Mouse (Mus musculus) stomach, embryonic 16.5 days (tissue): Measurements from ENCODE around the gene Dtymk. TPM values are rescaled to one million over a fixed set of nuclear protein-coding genes. Genes with fewer than 3 reads are reported as not detected.

Experiments used
- ATAC-seq: fragments of 200-750 bp; cut with Nextera tagmentation; 2 replicates; pipeline ENCODE4 v1.8.0; 2017; ENCODE audit warnings: moderate number of reproducible peaks, moderate TSS enrichment; ENCODE audit not compliant: insufficient read depth, low FRiP score
- H3K27ac ChIP-seq: fragments of 300-500 bp; sonication (generic); 2 replicates; pipeline ENCODE4 v1.5.1; 2014; ENCODE audit warnings: low read length
- H3K27me3 ChIP-seq: fragments of 300-500 bp; sonication (generic); 2 replicates; pipeline ENCODE4 v1.6.1; 2014; ENCODE audit warnings: low read length, control low read depth, mixed read lengths; ENCODE audit not compliant: control insufficient read depth, insufficient read depth
- H3K36me3 ChIP-seq: fragments of 300-500 bp; sonication (generic); 2 replicates; pipeline ENCODE4 v1.6.1; 2014; ENCODE audit warnings: low read length; ENCODE audit not compliant: control insufficient read depth, insufficient read depth
- H3K4me1 ChIP-seq: fragments of 300-500 bp; sonication (generic); 2 replicates; pipeline ENCODE4 v1.6.1; 2014; ENCODE audit warnings: low read length, control low read depth, mixed read lengths; ENCODE audit not compliant: control insufficient read depth, insufficient read depth
- H3K4me2 ChIP-seq: fragments of 300-500 bp; sonication (generic); 2 replicates; pipeline ENCODE4 v1.6.1; 2014; ENCODE audit warnings: low read depth, low read length, mixed read lengths
- H3K4me3 ChIP-seq: fragments of 300-500 bp; sonication (generic); replicated peaks from 2 replicates; pipeline ENCODE4 v1.5.1; 2014; ENCODE audit warnings: mild to moderate bottlenecking, low read length
- H3K9ac ChIP-seq: fragments of 300-500 bp; sonication (generic); 2 replicates; pipeline ENCODE4 v1.6.1; 2014; ENCODE audit warnings: low read length
- H3K9me3 ChIP-seq: fragments of 300-500 bp; sonication (generic); replicated peaks from 2 replicates; pipeline ENCODE4 v1.6.1; 2016; ENCODE audit warnings: low read length, control low read depth; ENCODE audit not compliant: control insufficient read depth
- WGBS: fragments of 180-500 bp; shearing (Covaris S2); extraction: QIAGEN DNeasy Blood & Tissue Kit; methylation state at CpG from one replicate; pipeline ENCODE4 v1.1.7; 2014; 5-methylcytosine and 5-hydroxymethylcytosine counted together
- polyA plus RNA-seq: library from polyadenylated mRNA; unstranded; fragments of >200 nt; fragmentation: Nextera tagmentation; extraction: Ambion mirVana; gene quantifications from 2 replicates; pipeline ENCODE4 v1.2.1, GENCODE M21; 2015

Gene Dtymk
- polyA plus RNA-seq, 1 experiment from 2014 or later: 210 TPM

GRCm38 (mm10) chr1:93826540-93826835 is 24.8 kb upstream of the Dtymk start:
- ATAC-seq: no peak
- Histone ChIP-seq H3K9ac (no peak overlapping the region), H3K9me3 (no peaks in the 10 kb centered on the region), H3K4me2 (no peak overlapping the region), H3K4me1 (peaks cover 5% of the 10 kb centered on the region; the same call in 1 of the 2 replicates), H3K27ac (no peak overlapping the region), H3K36me3 (no peaks in the 10 kb centered on the region), H3K4me3 (no peak overlapping the region), H3K27me3 (no peaks in the 10 kb centered on the region)
- 91% methylated on average over 9 of the region's 9 CpGs for WGBS

DNA sequence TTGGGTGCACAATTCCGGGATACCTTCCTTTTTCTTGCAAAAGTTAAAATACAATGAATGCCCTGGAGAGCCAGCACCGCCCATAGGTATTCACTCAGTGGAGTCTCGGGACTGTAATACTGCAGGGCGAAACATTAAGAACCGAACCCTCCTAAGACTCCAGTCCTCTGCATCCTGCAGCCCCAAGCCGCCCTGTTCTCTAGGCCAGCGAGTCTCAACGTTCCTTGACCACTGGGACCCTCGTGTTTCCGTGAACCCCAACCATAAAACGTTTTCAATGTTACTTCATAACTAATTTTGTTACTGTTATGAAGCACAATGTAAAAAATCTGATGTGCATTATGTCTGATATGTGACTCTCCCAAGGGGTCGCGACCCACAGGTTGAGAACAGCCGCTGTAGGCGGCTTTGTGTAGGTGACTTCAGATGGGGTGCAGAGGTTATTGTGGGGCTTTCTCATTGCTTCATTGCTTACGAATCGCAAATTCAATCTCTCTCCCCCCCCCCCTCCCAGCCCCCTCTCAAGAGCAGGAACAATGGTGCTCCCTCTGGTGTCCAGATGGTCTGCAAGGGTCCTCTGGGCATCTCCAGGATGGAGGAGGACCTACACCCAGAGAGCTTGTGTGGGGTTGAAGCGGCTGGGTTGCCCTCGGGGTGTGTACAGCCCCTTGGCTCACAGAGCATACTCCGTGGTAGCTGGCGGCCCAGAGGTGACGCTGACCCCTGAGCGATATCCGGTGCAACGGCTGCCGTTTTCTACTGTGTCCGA is 24.2 kb upstream of the Dtymk start:
- Histone ChIP-seq H3K4me1 (peaks cover 5% of the 10 kb centered on the region; the same call in 1 of the 2 replicates), H3K4me3 (peak overlapping the region; percentile 59), H3K27me3 (no peaks in the 10 kb centered on the region), H3K36me3 (no peaks in the 10 kb centered on the region), H3K9ac (peak overlapping the region; percentile 80), H3K27ac (peak overlapping the region; percentile 96), H3K4me2 (peak overlapping the region; percentile 70), H3K9me3 (no peaks in the 10 kb centered on the region)
- ATAC-seq: no peak
- 41% methylated on average over 27 of the region's 27 CpGs for WGBS

DNA sequence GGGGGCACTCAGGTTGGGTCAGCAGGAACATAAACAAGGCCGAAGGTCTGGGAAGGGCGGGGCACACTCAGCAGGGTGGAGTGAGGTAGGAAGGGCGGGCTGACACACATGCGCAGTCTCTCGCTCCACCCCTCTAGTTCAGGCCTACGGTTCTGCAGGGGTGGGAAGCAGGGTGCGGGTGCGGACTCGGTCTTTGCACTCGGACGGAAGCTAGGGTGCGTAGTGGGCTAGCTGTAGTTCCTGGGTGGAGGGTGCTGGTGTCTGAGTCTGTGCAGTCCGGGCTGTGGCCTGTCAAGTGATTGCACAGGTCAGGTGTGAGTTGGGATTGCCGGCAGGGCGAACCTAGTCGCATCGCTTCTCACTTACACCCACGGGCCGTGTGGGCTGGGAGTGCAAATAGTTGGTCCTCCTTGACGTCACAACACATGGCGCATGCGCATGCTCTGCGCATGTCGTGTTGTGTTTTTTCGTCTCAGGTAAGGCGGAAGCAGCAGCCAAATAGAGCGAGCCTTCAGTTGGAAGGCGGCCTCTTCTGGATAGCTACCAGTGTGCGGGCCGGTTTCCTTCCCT is 23.5 kb upstream of the Dtymk start:
- peak overlapping the region; percentile 70 for H3K4me2 ChIP-seq
- H3K27me3 ChIP-seq: no peaks in the 10 kb centered on the region
- 0% methylated on average over 30 of the region's 30 CpGs for WGBS
- peak overlapping the region; percentile 59 for H3K4me3 ChIP-seq
- H3K4me1 ChIP-seq: peaks cover 5% of the 10 kb centered on the region; the same call in 1 of the 2 replicates
- peak overlapping the region; percentile 96 for H3K27ac ChIP-seq
- ATAC-seq: peak; percentile 98
- H3K36me3 ChIP-seq: no peaks in the 10 kb centered on the region
- H3K9ac ChIP-seq: peak overlapping the region; percentile 80
- no peaks in the 10 kb centered on the region for H3K9me3 ChIP-seq

- peak within 1 kb of the TSS; percentile 80 for H3K9ac ChIP-seq
- no peaks in the 10 kb centered on the region for H3K27me3 ChIP-seq
- no peak for ATAC-seq
- WGBS: 6% methylated on average over 10 of the region's 10 CpGs
- peak within 1 kb of the TSS; percentile 96 for H3K27ac ChIP-seq
- H3K9me3 ChIP-seq: no peaks in the 10 kb centered on the region
- H3K36me3 ChIP-seq: no peaks in the 10 kb centered on the region
- H3K4me1 ChIP-seq: peaks cover 5% of the 10 kb centered on the region; the same call in 1 of the 2 replicates
- H3K4me3 ChIP-seq: peak within 1 kb of the TSS; percentile 59
- peak within 1 kb of the TSS; percentile 70 for H3K4me2 ChIP-seq
Measured at GRCm38 (mm10) chr1:93824609-93825008, 22.9 kb upstream of the Dtymk start, which contains the start of gene D2hgdh. D2hgdh (plus strand) TSS chr1:93824909.

DNA sequence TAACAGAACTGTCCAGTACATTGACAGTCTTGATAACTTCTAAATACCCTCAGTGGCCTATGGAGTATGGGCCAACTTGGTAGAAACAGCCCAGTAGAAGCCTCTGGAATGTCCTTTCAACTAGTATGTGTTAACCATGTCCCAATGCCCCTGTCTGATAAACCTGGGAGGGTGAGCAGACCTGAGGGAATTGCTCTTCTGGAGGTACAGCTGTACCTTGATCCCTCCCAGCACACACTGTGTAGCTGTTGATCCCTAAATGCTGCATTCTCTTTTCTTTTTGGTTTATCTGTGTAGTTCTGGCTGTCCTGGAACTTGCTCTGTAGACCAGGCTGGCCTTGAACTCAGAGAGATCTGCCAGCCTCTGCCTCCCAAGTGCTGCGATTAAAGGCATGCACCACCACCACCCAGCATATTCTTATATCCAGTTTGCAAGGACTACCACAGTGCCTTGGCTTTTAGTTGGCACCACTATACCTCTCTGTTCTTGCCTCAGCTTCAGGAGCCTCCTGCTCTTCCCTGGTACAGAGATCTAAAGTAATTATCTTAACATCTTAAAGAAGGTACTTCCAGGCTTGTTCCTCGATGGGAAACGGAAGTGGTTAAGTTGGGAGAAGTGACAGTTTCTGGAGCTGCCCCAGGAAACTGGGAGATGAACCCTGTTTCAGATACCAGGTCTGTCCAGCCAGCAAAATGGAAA is 22.2 kb upstream of the Dtymk start:
- H3K27ac ChIP-seq: peak overlapping the region; percentile 96
- H3K4me1 ChIP-seq: peaks cover 5% of the 10 kb centered on the region; the same call in 1 of the 2 replicates
- no peak for ATAC-seq
- peaks cover 5% of the 10 kb centered on the region for H3K36me3 ChIP-seq
- no peaks in the 10 kb centered on the region for H3K27me3 ChIP-seq
- 82% methylated on average over 3 of the region's 3 CpGs for WGBS
- H3K9ac ChIP-seq: peak overlapping the region; percentile 80; the same call in 1 of the 2 replicates
- H3K9me3 ChIP-seq: no peaks in the 10 kb centered on the region
- H3K4me3 ChIP-seq: no peak overlapping the region
- peak overlapping the region; percentile 70; the same call in 1 of the 2 replicates for H3K4me2 ChIP-seq

DNA sequence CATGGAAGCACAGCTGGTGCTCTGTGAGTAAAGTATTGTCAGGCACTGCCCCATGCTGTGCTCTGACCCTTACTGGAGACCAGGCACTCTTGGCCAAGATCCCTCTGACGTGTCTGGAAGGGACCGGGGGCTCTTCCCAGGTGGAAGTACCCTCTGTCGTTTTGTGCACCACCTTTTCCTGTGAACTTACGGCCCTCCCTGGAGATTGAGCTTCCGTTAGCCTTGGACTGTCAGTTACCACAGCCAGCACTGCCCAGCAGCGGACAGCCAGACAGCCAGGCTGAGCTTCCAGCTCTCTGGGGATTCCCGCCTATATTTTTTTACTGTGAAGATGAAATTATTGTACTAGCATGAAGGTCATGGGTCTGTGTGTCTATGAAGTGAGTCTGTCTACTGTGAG is 17.0 kb upstream of the Dtymk start:
- H3K27ac ChIP-seq: no peak overlapping the region
- no peak overlapping the region for H3K4me3 ChIP-seq
- ATAC-seq: no peak
- no peaks in the 10 kb centered on the region for H3K9me3 ChIP-seq
- no peak overlapping the region for H3K9ac ChIP-seq
- 93% methylated on average over 7 of the region's 7 CpGs for WGBS
- peaks cover 21% of the 10 kb centered on the region for H3K36me3 ChIP-seq
- H3K4me2 ChIP-seq: no peak overlapping the region
- no peaks in the 10 kb centered on the region for H3K4me1 ChIP-seq
- no peaks in the 10 kb centered on the region for H3K27me3 ChIP-seq

- ATAC-seq: no peak
- H3K4me1 ChIP-seq: no peaks in the 10 kb centered on the region
- peaks cover 21% of the 10 kb centered on the region for H3K36me3 ChIP-seq
- no peak overlapping the region for H3K4me2 ChIP-seq
- WGBS: 93% methylated on average over 8 of the region's 8 CpGs
- H3K9me3 ChIP-seq: no peaks in the 10 kb centered on the region
- no peak overlapping the region for H3K9ac ChIP-seq
- H3K4me3 ChIP-seq: no peak overlapping the region
- H3K27me3 ChIP-seq: no peaks in the 10 kb centered on the region
- no peak overlapping the region for H3K27ac ChIP-seq
Measured at GRCm38 (mm10) chr1:93817823-93818532, 16.2 kb upstream of the Dtymk start.

DNA sequence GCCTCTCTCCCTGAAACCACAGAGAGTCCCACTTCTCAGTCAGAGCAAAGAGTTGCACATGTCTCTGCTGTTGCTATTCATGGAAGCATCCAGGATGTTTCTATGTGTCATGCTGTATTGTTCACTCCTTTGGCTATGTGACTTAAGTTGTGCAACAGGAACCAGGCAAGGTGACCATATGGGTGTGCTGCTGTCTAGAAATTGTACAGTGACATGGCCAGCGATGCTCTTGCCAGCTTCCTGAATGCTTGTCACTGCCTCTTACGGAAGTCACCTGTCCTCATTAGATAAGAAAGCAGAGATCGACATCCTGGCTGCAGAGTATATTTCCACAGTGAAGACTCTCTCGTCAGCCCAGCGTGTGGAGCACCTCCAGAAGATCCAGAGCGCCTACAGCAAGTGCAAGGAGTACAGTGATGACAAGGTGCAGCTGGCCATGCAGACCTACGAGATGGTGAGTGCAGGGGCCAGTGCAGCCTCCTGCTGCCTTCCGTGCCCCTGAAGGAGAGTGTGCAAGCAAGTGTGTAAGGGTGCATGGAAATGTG is 9.8 kb upstream of the Dtymk start:
- WGBS: 83% methylated on average over 8 of the region's 8 CpGs
- Histone ChIP-seq H3K9me3 (no peaks in the 10 kb centered on the region), H3K4me1 (no peaks in the 10 kb centered on the region), H3K4me2 (no peak overlapping the region), H3K27ac (no peak overlapping the region), H3K4me3 (no peak overlapping the region), H3K9ac (no peak overlapping the region), H3K27me3 (no peaks in the 10 kb centered on the region), H3K36me3 (peaks cover 23% of the 10 kb centered on the region)
- ATAC-seq: no peak
